Mouse (Mus musculus) heart, embryonic 16.5 days (tissue): Measurements from ENCODE around the gene Plekha4. TPM values are rescaled to one million over a fixed set of nuclear protein-coding genes. Genes with fewer than 3 reads are reported as not detected.

Experiments used
- ATAC-seq: fragments of 200-750 bp; cut with Nextera tagmentation; replicated peaks from 2 replicates; pipeline ENCODE4 v1.8.0; 2017; ENCODE audit warnings: moderate number of reproducible peaks; ENCODE audit not compliant: insufficient read depth, low FRiP score; ENCODE audit errors: extremely low read depth
- H3K27ac ChIP-seq: fragments of 300-500 bp; sonication (generic); 2 replicates; pipeline ENCODE4 v1.5.1; 2014; ENCODE audit warnings: mild to moderate bottlenecking, low read length, control low read depth, moderate library complexity
- H3K27me3 ChIP-seq: fragments of 300-500 bp; sonication (generic); 2 replicates; pipeline ENCODE4 v1.6.1; 2014; ENCODE audit warnings: low read length, mixed read lengths; ENCODE audit not compliant: control insufficient read depth, insufficient read depth
- H3K36me3 ChIP-seq: fragments of 300-500 bp; sonication (generic); 2 replicates; pipeline ENCODE4 v1.6.1; 2014; ENCODE audit not compliant: control insufficient read depth, insufficient read depth
- H3K4me1 ChIP-seq: fragments of 300-500 bp; sonication (generic); 2 replicates; pipeline ENCODE4 v1.6.1; 2014; ENCODE audit warnings: low read length, mixed read lengths; ENCODE audit not compliant: control insufficient read depth, insufficient read depth
- H3K4me2 ChIP-seq: fragments of 300-500 bp; sonication (generic); 2 replicates; pipeline ENCODE4 v1.6.1; 2014; ENCODE audit warnings: low read depth, mild to moderate bottlenecking, control low read depth, low read length
- H3K4me3 ChIP-seq: fragments of 300-500 bp; sonication (generic); 2 replicates; pipeline ENCODE4 v1.5.1; 2014; ENCODE audit warnings: mild to moderate bottlenecking, control low read depth, low read length
- H3K9ac ChIP-seq: fragments of 300-500 bp; sonication (generic); 2 replicates; pipeline ENCODE4 v1.6.1; 2014; ENCODE audit warnings: low read length, control low read depth
- H3K9me3 ChIP-seq: fragments of 300-500 bp; sonication (generic); replicated peaks from 2 replicates; pipeline ENCODE4 v1.6.1; 2016; ENCODE audit warnings: low read length; ENCODE audit not compliant: control insufficient read depth
- WGBS: fragments of 180-500 bp; shearing (Covaris S2); extraction: QIAGEN DNeasy Blood & Tissue Kit; methylation state at CpG from one replicate; pipeline ENCODE4 v1.1.7; 2014; 5-methylcytosine and 5-hydroxymethylcytosine counted together
- polyA plus RNA-seq: library from polyadenylated mRNA; unstranded; fragments of >200 nt; fragmentation: Nextera tagmentation; extraction: Ambion mirVana; gene quantifications from 2 replicates; pipeline ENCODE4 v1.2.1, GENCODE M21; 2015

The Plekha4 gene
- polyA plus RNA-seq, 1 experiment from 2014 or later = 1.3 TPM

- Histone ChIP-seq H3K9me3 (no peaks in the 10 kb centered on the region), H3K9ac (no peak overlapping the region), H3K4me3 (no peak overlapping the region), H3K4me1 (peaks cover 9% of the 10 kb centered on the region), H3K4me2 (no peak overlapping the region), H3K27ac (no peak overlapping the region), H3K27me3 (no peaks in the 10 kb centered on the region), H3K36me3 (no peaks in the 10 kb centered on the region)
- ATAC-seq = no peak
- 79% methylated on average over 7 of the region's 7 CpGs for WGBS
Measured at GRCm38 (mm10) chr7:45560241-45560640, 34.1 kb downstream of the Plekha4 start.

- Histone ChIP-seq H3K9ac (peak overlapping the region; percentile 38; the same call in 1 of the 2 replicates), H3K27ac (no peak overlapping the region), H3K27me3 (no peaks in the 10 kb centered on the region), H3K4me2 (peak overlapping the region; percentile 32), H3K4me1 (peaks cover 9% of the 10 kb centered on the region), H3K9me3 (no peaks in the 10 kb centered on the region), H3K4me3 (no peak overlapping the region), H3K36me3 (no peaks in the 10 kb centered on the region)
- 19% methylated on average over 17 of the region's 17 CpGs for WGBS
- ATAC-seq = peak; percentile 57; the same call in 1 of the 2 replicates
Measured at GRCm38 (mm10) chr7:45560843-45561623, 34.9 kb downstream of the Plekha4 start.

- H3K9me3 ChIP-seq = no peaks in the 10 kb centered on the region
- H3K4me3 ChIP-seq = no peak overlapping the region
- 42% methylated on average over 12 of the region's 12 CpGs for WGBS
- H3K27ac ChIP-seq = no peak overlapping the region
- no peaks in the 10 kb centered on the region for H3K36me3 ChIP-seq
- peak; percentile 21; the same call in 1 of the 2 replicates for ATAC-seq
- peaks cover 9% of the 10 kb centered on the region for H3K4me1 ChIP-seq
- peak overlapping the region; percentile 32 for H3K4me2 ChIP-seq
- H3K9ac ChIP-seq = peak overlapping the region; percentile 38; the same call in 1 of the 2 replicates
- H3K27me3 ChIP-seq = no peaks in the 10 kb centered on the region
Measured at GRCm38 (mm10) chr7:45561624-45562520, 35.7 kb downstream of the Plekha4 start.

- Histone ChIP-seq H3K4me2 (no peak overlapping the region), H3K9ac (no peak overlapping the region), H3K27ac (no peak overlapping the region), H3K4me1 (peaks cover 19% of the 10 kb centered on the region), H3K36me3 (no peaks in the 10 kb centered on the region), H3K27me3 (no peaks in the 10 kb centered on the region), H3K9me3 (no peaks in the 10 kb centered on the region), H3K4me3 (no peak overlapping the region)
- no peak for ATAC-seq
- WGBS = 61% methylated on average over 2 of the region's 2 CpGs
Measured at GRCm38 (mm10) chr7:45564811-45565210, 38.7 kb downstream of the Plekha4 start.

GRCm38 (mm10) chr7:45565446-45565845 is 39.3 kb downstream of the Plekha4 start:
- no peaks in the 10 kb centered on the region for H3K9me3 ChIP-seq
- H3K36me3 ChIP-seq = no peaks in the 10 kb centered on the region
- H3K4me1 ChIP-seq = peaks cover 21% of the 10 kb centered on the region
- no peak for ATAC-seq
- H3K4me2 ChIP-seq = no peak overlapping the region
- no peak overlapping the region for H3K4me3 ChIP-seq
- no peaks in the 10 kb centered on the region for H3K27me3 ChIP-seq
- no peak overlapping the region for H3K27ac ChIP-seq
- WGBS = 85% methylated on average over 9 of the region's 9 CpGs
- H3K9ac ChIP-seq = no peak overlapping the region

GRCm38 (mm10) chr7:45567112-45567779 is 41.1 kb downstream of the Plekha4 start:
- no peaks in the 10 kb centered on the region for H3K27me3 ChIP-seq
- ATAC-seq = no peak
- no peaks in the 10 kb centered on the region for H3K9me3 ChIP-seq
- peak overlapping the region; percentile 69 for H3K4me2 ChIP-seq
- no peak overlapping the region for H3K4me3 ChIP-seq
- peaks cover 27% of the 10 kb centered on the region for H3K4me1 ChIP-seq
- H3K27ac ChIP-seq = peak overlapping the region; percentile 84
- 66% methylated on average over 8 of the region's 8 CpGs for WGBS
- H3K36me3 ChIP-seq = no peaks in the 10 kb centered on the region
- H3K9ac ChIP-seq = no peak overlapping the region

- under 1% methylated on average over 24 of the region's 24 CpGs for WGBS
- H3K9ac ChIP-seq = peak overlapping the region; percentile 57
- H3K27me3 ChIP-seq = no peaks in the 10 kb centered on the region
- H3K27ac ChIP-seq = peak overlapping the region; percentile 84
- peak; percentile 96 for ATAC-seq
- H3K4me3 ChIP-seq = peak overlapping the region; percentile 52
- no peaks in the 10 kb centered on the region for H3K9me3 ChIP-seq
- peaks cover 27% of the 10 kb centered on the region for H3K4me1 ChIP-seq
- H3K36me3 ChIP-seq = no peaks in the 10 kb centered on the region
- peak overlapping the region; percentile 69 for H3K4me2 ChIP-seq
Measured at GRCm38 (mm10) chr7:45567780-45568516, 41.8 kb downstream of the Plekha4 start.
